Mouse (Mus musculus): ENCODE measurements at regions not wholly inside any gene's neighbourhood (a gene's known extent, or its start where the extent isn't known, plus 50 kb on each side); places are given as distances from the start of the nearest gene placed in this dataset.

- no peak for DNase-seq (ENCODE audit: low spot score)
Measured at GRCm38 (mm10) chr6:93393551-93393950, 450.3 kb upstream of the Adamts9 start.

- no peak for DNase-seq (ENCODE audit: low spot score)
Measured at GRCm38 (mm10) chr6:93392402-93392801, 449.1 kb upstream of the Adamts9 start.

- DNase-seq (ENCODE audit: low spot score) = no peak
Measured at GRCm38 (mm10) chr6:93391166-93391565, 447.9 kb upstream of the Adamts9 start.

DNA sequence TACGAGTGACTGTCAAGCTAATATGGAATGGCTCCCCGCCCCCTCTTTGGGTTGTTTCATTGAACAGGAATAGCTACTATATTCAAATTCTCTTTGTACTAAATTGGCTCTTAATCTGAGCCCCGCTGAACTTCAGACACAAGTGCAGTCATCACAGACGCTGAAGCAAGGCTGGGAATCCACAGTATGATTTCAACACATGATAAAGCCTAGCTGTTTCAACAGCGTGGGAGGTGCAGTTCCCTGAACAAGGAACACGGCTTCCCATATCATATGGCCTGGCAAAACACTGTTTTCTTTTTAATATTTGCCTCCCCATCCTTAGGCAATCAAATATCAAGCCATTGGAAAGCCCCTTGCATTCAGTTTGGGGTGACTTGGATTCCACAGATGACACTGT is 428.0 kb upstream of the Adamts9 start:
- no peak for DNase-seq (ENCODE audit: low spot score)

GRCm38 (mm10) chr6:93363846-93364245 is 420.6 kb upstream of the Adamts9 start:
- DNase-seq (ENCODE audit: low spot score) = no peak

GRCm38 (mm10) chr6:93353353-93354125 is 410.2 kb upstream of the Adamts9 start:
- DNase-seq (ENCODE audit: low spot score) = no peak

DNA sequence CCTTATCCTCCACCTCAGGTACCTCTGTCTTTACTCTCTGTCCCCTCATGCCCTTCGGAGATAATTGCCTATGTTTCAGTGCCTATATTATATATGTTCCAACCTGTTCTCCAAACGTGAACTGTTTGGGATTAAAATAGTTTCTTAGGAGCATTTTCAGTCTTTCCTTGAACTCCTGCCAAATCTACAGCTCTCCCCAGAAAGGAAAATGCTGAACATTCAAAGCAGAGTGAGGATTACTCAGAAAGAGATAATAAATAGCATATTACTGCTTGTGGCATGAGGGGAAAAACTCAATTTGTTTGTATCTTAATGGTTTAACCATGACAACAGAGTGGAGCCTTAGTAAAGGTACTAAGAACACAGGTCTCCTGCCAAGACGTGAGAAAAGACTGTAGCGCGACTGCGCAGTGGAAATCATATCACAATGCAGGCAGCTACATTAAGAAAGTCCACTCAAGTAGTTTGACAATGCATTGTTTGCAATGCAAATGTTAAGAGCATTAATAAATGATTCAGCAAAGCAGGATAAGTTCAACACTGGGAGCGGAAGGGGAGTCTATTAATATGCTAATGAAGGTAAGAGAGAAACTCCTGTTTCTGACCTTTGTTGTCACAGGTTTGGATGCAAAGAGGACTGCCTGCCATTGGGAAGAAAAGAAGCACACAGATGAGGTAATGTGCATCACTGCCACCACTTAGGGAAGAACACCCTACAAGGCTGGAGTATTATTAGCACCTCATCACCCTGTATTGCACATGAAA is 406.8 kb upstream of the Adamts9 start:
- DNase-seq (ENCODE audit: low spot score) = no peak

GRCm38 (mm10) chr6:93348141-93348540 is 404.8 kb upstream of the Adamts9 start:
- DNase-seq (ENCODE audit: low spot score) = no peak

- no peak for DNase-seq (ENCODE audit: low spot score)
Measured at GRCm38 (mm10) chr6:93328683-93329082, 385.4 kb upstream of the Adamts9 start.

- DNase-seq (ENCODE audit: low spot score) = no peak
Measured at GRCm38 (mm10) chr6:93327930-93328329, 384.6 kb upstream of the Adamts9 start.

DNA sequence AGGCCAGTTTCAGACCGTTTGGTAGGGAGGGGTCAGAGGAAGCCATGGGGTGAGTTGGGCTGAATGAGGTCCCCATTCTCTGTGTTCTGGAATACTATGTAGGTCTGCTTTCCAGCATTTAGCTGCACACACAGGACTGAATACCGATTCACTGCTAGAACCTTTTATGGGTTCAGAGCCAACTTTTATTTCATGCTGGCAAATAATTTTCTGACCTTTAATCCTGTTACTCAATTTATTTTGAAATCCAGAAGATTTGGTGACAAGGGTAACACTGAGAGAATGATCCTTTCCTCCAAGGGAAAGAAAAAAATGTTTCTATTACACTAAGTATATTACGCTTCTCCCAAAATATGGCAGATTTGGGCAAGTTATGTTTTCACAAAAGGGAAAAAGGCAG is 380.6 kb upstream of the Adamts9 start:
- DNase-seq (ENCODE audit: low spot score) = no peak

- DNase-seq (ENCODE audit: low spot score) = no peak
Measured at GRCm38 (mm10) chr6:93314625-93315024, 371.3 kb upstream of the Adamts9 start.

DNA sequence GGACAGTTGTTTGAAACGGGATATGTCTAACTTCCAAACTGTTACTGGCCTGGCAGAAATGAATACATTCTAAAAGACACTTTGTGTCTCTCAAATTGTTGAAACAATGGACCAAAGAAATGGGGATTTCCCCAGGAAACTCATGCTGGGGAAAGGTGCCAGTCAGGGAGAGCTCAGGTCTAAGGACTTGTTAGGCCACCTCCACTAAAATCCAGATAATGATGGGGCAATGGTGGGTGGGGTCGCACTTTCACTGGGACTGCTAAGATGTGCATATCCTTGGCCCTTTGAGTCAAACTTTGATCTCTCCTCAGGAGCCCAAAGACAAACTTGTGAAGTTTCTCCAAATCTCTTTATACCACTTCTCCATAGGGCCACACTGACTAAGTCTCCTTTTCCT is 361.9 kb upstream of the Adamts9 start:
- DNase-seq (ENCODE audit: low spot score) = no peak

DNA sequence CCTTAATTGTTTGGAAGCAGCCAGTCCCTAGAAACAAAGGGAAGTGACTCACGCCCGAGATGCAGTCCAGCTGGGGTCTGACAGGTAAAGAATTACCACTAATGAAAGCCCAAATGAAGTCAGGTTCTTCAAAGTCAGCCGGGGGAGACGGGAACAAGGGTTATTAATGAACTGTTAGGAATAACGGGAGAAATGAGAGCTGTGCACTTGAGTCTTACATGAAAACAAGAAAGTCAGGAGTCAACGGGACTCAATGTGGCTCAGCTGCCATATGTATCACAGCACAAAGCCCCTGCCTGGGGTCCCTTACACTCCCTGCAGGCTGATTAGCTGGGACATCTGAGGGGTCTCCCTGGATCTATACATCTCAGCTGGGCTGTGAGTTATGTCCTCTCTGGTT is 354.7 kb upstream of the Adamts9 start:
- no peak for DNase-seq (ENCODE audit: low spot score)

DNA sequence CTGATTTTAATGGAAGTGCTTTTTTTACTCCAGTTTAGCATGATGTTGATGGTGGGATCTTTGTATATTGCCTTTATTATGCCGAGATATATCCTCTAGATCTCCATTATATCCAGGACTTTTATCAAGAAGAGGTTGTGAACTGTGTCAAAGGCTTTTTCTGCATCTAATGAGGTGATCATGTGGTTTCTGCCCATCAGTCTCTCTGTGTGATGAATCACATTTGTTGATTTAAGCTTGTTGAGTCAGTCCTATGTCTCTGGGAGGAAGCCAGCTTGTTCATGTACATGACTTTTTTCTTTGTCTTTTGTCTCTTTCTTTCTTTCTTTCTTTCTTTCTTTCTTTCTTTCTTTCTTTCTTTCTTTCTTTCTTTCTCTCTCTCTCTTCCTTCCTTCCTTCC is 348.4 kb upstream of the Adamts9 start:
- DNase-seq (ENCODE audit: low spot score) = no peak

GRCm38 (mm10) chr6:93288421-93288820 is 345.1 kb upstream of the Adamts9 start:
- DNase-seq (ENCODE audit: low spot score) = no peak

GRCm38 (mm10) chr6:93285796-93286195 is 342.5 kb upstream of the Adamts9 start:
- DNase-seq (ENCODE audit: low spot score) = no peak

DNA sequence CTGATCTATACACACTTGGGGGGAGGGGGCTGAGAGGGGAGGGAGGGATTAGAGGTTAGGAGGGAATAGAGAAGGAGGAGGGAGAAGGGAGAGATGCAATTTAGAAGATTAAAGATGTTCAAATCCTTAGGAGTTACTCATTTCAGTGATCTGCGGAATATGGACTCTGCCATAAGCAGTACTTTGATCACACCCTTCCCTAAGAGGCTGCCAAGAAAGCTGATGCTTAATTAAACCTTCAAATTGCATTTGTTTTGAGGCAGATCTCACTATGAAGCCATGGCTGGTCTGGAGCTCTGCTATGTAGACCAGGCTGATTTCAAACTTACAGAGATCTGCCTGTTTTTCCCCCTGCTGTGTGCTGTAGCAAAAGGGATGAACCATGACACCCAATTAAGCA is 338.2 kb upstream of the Adamts9 start:
- DNase-seq (ENCODE audit: low spot score) = no peak

DNA sequence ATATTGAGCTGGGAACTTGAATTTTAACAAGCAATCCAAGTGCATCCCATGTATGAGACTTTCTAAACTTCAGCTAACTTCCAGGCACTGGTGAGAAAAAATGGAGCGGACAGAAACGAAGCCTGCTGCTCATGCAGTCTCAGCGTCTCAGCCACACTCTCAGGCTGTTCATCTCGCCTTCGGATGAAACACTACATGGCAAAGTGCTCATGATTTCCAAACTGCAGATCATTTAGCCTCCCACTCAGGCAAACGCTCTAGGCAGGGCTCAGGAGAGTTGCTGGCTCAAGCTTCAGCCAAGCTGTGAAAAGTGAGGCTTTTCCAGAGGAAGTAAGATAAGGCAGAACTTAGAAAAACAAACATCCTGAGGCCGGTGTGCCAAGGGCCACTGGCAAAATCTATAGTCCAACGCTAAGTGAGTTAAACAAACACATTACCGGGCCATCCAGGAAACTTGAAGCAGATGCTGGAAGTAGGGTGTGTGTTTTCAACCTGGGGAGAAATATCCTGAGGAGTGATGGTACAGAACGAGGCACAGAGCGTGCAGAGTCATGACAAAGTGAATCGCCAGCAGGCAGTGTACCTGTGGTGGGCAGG is 330.7 kb upstream of the Adamts9 start:
- DNase-seq (ENCODE audit: low spot score) = peak; percentile 9

DNA sequence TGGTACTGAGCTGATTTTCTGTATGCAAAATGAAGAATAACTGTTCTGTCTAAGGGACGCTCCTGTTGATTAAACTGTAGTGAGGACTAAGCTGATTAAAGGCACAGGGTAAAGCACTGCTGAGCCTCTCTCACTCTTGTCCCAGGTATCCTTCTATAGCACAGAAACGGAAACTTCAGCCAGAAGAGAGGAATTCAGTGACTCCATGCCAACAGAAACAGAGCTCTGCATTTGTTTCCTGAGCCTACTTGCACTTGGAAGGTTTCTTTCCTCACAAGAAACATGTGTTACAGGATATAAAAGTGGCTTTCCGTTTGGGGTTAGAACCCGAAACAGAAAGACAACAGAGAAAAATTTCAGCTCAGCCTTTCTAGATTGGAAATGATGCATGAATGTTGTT is 328.9 kb upstream of the Adamts9 start:
- DNase-seq (ENCODE audit: low spot score) = no peak

- no peak for DNase-seq (ENCODE audit: low spot score)
Measured at GRCm38 (mm10) chr6:93266826-93267225, 323.5 kb upstream of the Adamts9 start.

GRCm38 (mm10) chr6:93265164-93265563 is 321.9 kb upstream of the Adamts9 start:
- no peak for DNase-seq (ENCODE audit: low spot score)

DNA sequence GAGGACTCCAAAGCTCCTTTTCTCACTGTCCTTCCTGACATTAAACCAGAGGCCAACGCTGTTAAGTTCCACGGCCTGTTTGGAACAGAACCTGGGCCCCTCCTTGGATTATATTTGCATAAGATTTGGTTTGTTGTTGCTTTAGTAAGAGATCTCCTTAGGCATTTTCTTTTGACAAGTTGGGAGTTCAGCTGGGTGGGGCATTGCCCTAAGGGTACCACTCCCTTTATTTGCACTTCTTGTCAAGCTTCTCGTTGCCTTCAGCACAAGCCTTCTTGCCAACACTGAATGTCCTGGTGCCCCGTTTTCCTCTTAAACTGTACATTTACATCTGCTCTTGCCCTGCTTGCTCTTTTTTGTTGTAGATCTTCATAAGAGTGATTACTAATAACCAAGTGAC is 317.5 kb upstream of the Adamts9 start:
- DNase-seq (ENCODE audit: low spot score) = no peak
